Comparison of ENCODE assay signal across 9 mouse cellular contexts in the genomic region with DNA sequence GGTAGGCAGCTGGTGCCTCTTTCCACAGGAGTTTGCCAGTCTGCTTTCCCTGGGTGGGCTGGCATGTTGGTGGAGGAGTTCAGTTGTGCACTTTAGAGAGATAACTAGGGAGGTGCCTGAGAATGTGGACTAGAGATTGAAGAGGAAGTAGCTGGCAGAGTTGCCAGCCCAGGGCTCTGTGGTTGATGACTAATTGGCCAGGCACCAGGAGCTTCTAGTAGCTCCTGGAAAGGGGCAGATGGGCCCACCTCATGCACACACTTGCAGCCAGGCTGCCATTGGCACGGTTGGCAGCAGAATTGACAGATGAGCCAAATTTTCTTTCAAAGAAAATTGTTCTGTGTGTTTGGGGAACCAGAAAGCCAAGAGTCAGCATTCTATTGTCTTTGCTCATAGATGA.
DNase-seq lines count a peak whose midpoint lies in the region; ATAC-seq lines count a peak whose summit lies in the region.
"Had no signal": no experiment of that assay in that cellular context is flagged by ENCODE, and none has a peak within 500 bp of the region (broad histone marks: within the 10 kb centered on the region; RNA-seq: fewer than 3 reads in every experiment).

No protein-coding gene starts in this region.

- no peak overlapping the region for H3K27ac ChIP-seq in intestine, embryonic 16.5 days (ENCODE audit: low read length)
- H3K27ac ChIP-seq in kidney, embryonic 15.5 days, result no peak overlapping the region
- H3K27ac ChIP-seq: limb, embryonic 13.5 days had no signal

- H3K27me3 ChIP-seq in intestine, embryonic 16.5 days (replicated peaks; ENCODE audit: control insufficient read depth, insufficient read depth, low read length), result no peaks in the 10 kb centered on the region
- H3K27me3 ChIP-seq in kidney, embryonic 15.5 days, result peaks cover 7% of the 10 kb centered on the region

- WGBS in intestine, embryonic 16.5 days, result 75% methylated on average over 1 of the region's 1 CpGs
- 93% methylated on average over 1 of the region's 1 CpGs for WGBS in kidney, embryonic 15.5 days

- no peak overlapping the region for H3K9ac ChIP-seq in intestine, embryonic 16.5 days (ENCODE audit: low read depth, low read length)
- H3K9ac ChIP-seq in kidney, embryonic 15.5 days, result no peak overlapping the region
- H3K9ac ChIP-seq: limb, embryonic 13.5 days had no signal

- DNase-seq in frontal cortex, postnatal 14 days (ENCODE audit: low spot score in 2 of 2), result no peak
- peak; percentile 66 for DNase-seq in 3134 (ENCODE audit: extremely low read depth, insufficient read length, low spot score)
- DNase-seq in c-Kit-positive CD71-negative TER-119-negative erythroid progenitor cells, embryonic 14.5 days (ENCODE audit: low read depth), result peak; percentile 19
- DNase-seq in layer of hippocampus, adult 9-10 months (ENCODE audit: low spot score), result peak; percentile 18
- DNase-seq in thymus, adult 18-20 months, result no peak

- no peak overlapping the region for H3K4me3 ChIP-seq in intestine, embryonic 16.5 days (ENCODE audit: low read length)
- no peak overlapping the region for H3K4me3 ChIP-seq in kidney, embryonic 15.5 days (replicated peaks)
- H3K4me3 ChIP-seq: limb, embryonic 13.5 days had no signal

- H3K4me2 ChIP-seq in intestine, embryonic 16.5 days (ENCODE audit: low read depth, low read length), result no peak overlapping the region
- no peak overlapping the region for H3K4me2 ChIP-seq in kidney, embryonic 15.5 days
- H3K4me2 ChIP-seq: limb, embryonic 13.5 days had no signal

- H3K36me3 ChIP-seq in intestine, embryonic 16.5 days (ENCODE audit: control insufficient read depth, insufficient read depth, low read length), result no peaks in the 10 kb centered on the region
- no peaks in the 10 kb centered on the region for H3K36me3 ChIP-seq in kidney, embryonic 15.5 days
- H3K36me3 ChIP-seq: limb, embryonic 13.5 days had no signal

- H3K9me3 ChIP-seq in intestine, embryonic 16.5 days (ENCODE audit: control insufficient read depth, low read length), result no peaks in the 10 kb centered on the region
- H3K9me3 ChIP-seq in kidney, embryonic 15.5 days (replicated peaks), result no peaks in the 10 kb centered on the region
- H3K9me3 ChIP-seq: limb, embryonic 13.5 days had no signal

- ATAC-seq in frontal cortex, adult (ENCODE audit: low TSS enrichment), result peak; percentile 76
- no peak for ATAC-seq in intestine, embryonic 16.5 days
- no peak for ATAC-seq in kidney, embryonic 15.5 days (replicated peaks; ENCODE audit: low FRiP score)

- H3K4me1 ChIP-seq in intestine, embryonic 16.5 days (ENCODE audit: control insufficient read depth, insufficient read depth, low read length), result no peaks in the 10 kb centered on the region
- no peaks in the 10 kb centered on the region for H3K4me1 ChIP-seq in kidney, embryonic 15.5 days
- H3K4me1 ChIP-seq: limb, embryonic 13.5 days had no signal

Comparison
In these comparisons a context has a peak if more than half of its experiments do, and no peak if none do; other contexts are left out.
1. DNase-seq: peak in 3134 (single experiment), c-Kit-positive CD71-negative TER-119-negative erythroid progenitor cells, embryonic 14.5 days (single experiment) and layer of hippocampus, adult 9-10 months (single experiment); none in frontal cortex, postnatal 14 days (0 of 2) and thymus, adult 18-20 months (0 of 2).